Mouse (Mus musculus) neural tube, embryonic 11.5 days (tissue): ENCODE results near the gene Prkar2b. TPM values are rescaled to one million over a fixed set of nuclear protein-coding genes. Genes with fewer than 3 reads are reported as not detected.

Experiments used
- ATAC-seq: fragments of 200-750 bp; cut with Nextera tagmentation; 2 replicates; pipeline ENCODE4 v1.8.0; 2017; ENCODE audit warnings: moderate number of reproducible peaks, mild to moderate bottlenecking, moderate TSS enrichment, moderate library complexity; ENCODE audit not compliant: insufficient read depth, low FRiP score, low TSS enrichment
- DNase-seq: peaks from one replicate; pipeline ENCODE4 v3.0.0-alpha.2; 2015; ENCODE audit warnings: low spot score
- H3K27ac ChIP-seq: fragments of 300-500 bp; sonication (generic); 2 replicates; pipeline ENCODE4 v1.5.1; 2014; ENCODE audit warnings: low read depth, mild to moderate bottlenecking, low read length
- H3K27me3 ChIP-seq: fragments of 300-500 bp; sonication (generic); 2 replicates; pipeline ENCODE4 v1.6.1; 2014; ENCODE audit warnings: mild to moderate bottlenecking, low read length, mixed read lengths; ENCODE audit not compliant: control insufficient read depth, insufficient read depth
- H3K36me3 ChIP-seq: fragments of 300-500 bp; sonication (generic); 2 replicates; pipeline ENCODE4 v1.6.1; 2014; ENCODE audit warnings: mild to moderate bottlenecking, low read length, moderate library complexity, mixed read lengths; ENCODE audit not compliant: control insufficient read depth, insufficient read depth
- H3K4me1 ChIP-seq: fragments of 300-500 bp; sonication (generic); 2 replicates; pipeline ENCODE4 v1.6.1; 2014; ENCODE audit warnings: low read length, mixed read lengths; ENCODE audit not compliant: control insufficient read depth, insufficient read depth
- H3K4me2 ChIP-seq: fragments of 300-500 bp; sonication (generic); 2 replicates; pipeline ENCODE4 v1.6.1; 2014; ENCODE audit warnings: low read depth, mild to moderate bottlenecking, moderate library complexity
- H3K4me3 ChIP-seq: fragments of 300-500 bp; sonication (generic); 2 replicates; pipeline ENCODE4 v1.5.1; 2014; ENCODE audit warnings: low read depth, low read length
- H3K9ac ChIP-seq: fragments of 300-500 bp; sonication (generic); 2 replicates; pipeline ENCODE4 v1.6.1; 2014; ENCODE audit warnings: mild to moderate bottlenecking, low read length
- H3K9me3 ChIP-seq: fragments of 300-500 bp; sonication (generic); 2 replicates; pipeline ENCODE4 v1.6.1; 2016; ENCODE audit warnings: low read length; ENCODE audit not compliant: control insufficient read depth
- WGBS: fragments of 180-500 bp; shearing (Covaris S2); extraction: QIAGEN DNeasy Blood & Tissue Kit; methylation state at CpG from one replicate; pipeline ENCODE4 v1.1.7; 2014; 5-methylcytosine and 5-hydroxymethylcytosine counted together
- polyA plus RNA-seq: library from polyadenylated mRNA; unstranded; fragments of >200 nt; fragmentation: Nextera tagmentation; extraction: Ambion mirVana; gene quantifications from 2 replicates; pipeline ENCODE4 v1.2.1, GENCODE M21; 2014

Prkar2b gene
- polyA plus RNA-seq, 1 experiment from 2014 or later = 57.3 TPM

GRCm38 (mm10) chr12:32095164-32095563, 34.1 kb upstream of the Prkar2b start:
- H3K4me2 ChIP-seq = no peak overlapping the region
- H3K27ac ChIP-seq = no peak overlapping the region
- no peaks in the 10 kb centered on the region for H3K36me3 ChIP-seq
- H3K9ac ChIP-seq = no peak overlapping the region
- H3K4me1 ChIP-seq = no peaks in the 10 kb centered on the region
- ATAC-seq (no peak), DNase-seq (no peak)
- no peak overlapping the region for H3K4me3 ChIP-seq
- H3K9me3 ChIP-seq = no peaks in the 10 kb centered on the region
- WGBS = 86% methylated on average over 1 of the region's 1 CpGs
- H3K27me3 ChIP-seq = no peaks in the 10 kb centered on the region

GRCm38 (mm10) chr12:32092452-32092851, 31.4 kb upstream of the Prkar2b start:
- Histone ChIP-seq H3K9ac (no peak overlapping the region), H3K27ac (no peak overlapping the region), H3K9me3 (no peaks in the 10 kb centered on the region), H3K4me2 (no peak overlapping the region), H3K36me3 (no peaks in the 10 kb centered on the region), H3K27me3 (no peaks in the 10 kb centered on the region), H3K4me3 (no peak overlapping the region), H3K4me1 (no peaks in the 10 kb centered on the region)
- WGBS = 91% methylated on average over 4 of the region's 4 CpGs
- ATAC-seq (no peak), DNase-seq (no peak)

GRCm38 (mm10) chr12:32088566-32088965, 27.5 kb upstream of the Prkar2b start:
- Histone ChIP-seq H3K4me3 (no peak overlapping the region), H3K36me3 (no peaks in the 10 kb centered on the region), H3K27me3 (no peaks in the 10 kb centered on the region), H3K27ac (no peak overlapping the region), H3K9ac (no peak overlapping the region), H3K4me2 (no peak overlapping the region), H3K4me1 (no peaks in the 10 kb centered on the region), H3K9me3 (no peaks in the 10 kb centered on the region)
- ATAC-seq (no peak), DNase-seq (no peak)
- 80% methylated on average over 3 of the region's 3 CpGs for WGBS

GRCm38 (mm10) chr12:32087339-32087738, 26.2 kb upstream of the Prkar2b start:
- no peak overlapping the region for H3K4me2 ChIP-seq
- H3K27ac ChIP-seq = no peak overlapping the region
- no peaks in the 10 kb centered on the region for H3K27me3 ChIP-seq
- DNase-seq (no peak), ATAC-seq (no peak)
- no peaks in the 10 kb centered on the region for H3K9me3 ChIP-seq
- no peak overlapping the region for H3K4me3 ChIP-seq
- H3K9ac ChIP-seq = no peak overlapping the region
- no peaks in the 10 kb centered on the region for H3K36me3 ChIP-seq
- no peaks in the 10 kb centered on the region for H3K4me1 ChIP-seq
- 84% methylated on average over 8 of the region's 8 CpGs for WGBS

- Histone ChIP-seq H3K4me3 (no peak overlapping the region), H3K27ac (no peak overlapping the region), H3K4me2 (no peak overlapping the region), H3K9me3 (no peaks in the 10 kb centered on the region), H3K36me3 (no peaks in the 10 kb centered on the region), H3K9ac (no peak overlapping the region), H3K27me3 (no peaks in the 10 kb centered on the region), H3K4me1 (no peaks in the 10 kb centered on the region)
- ATAC-seq (no peak), DNase-seq (no peak)
- 86% methylated on average over 3 of the region's 3 CpGs for WGBS
Measured at GRCm38 (mm10) chr12:32086874-32087273, 25.8 kb upstream of the Prkar2b start.

GRCm38 (mm10) chr12:32085856-32086255, 24.8 kb upstream of the Prkar2b start:
- Histone ChIP-seq H3K9me3 (no peaks in the 10 kb centered on the region), H3K4me3 (no peak overlapping the region), H3K36me3 (no peaks in the 10 kb centered on the region), H3K27me3 (no peaks in the 10 kb centered on the region), H3K4me2 (no peak overlapping the region), H3K9ac (no peak overlapping the region), H3K27ac (no peak overlapping the region), H3K4me1 (no peaks in the 10 kb centered on the region)
- no peak for DNase-seq
- 62% methylated on average over 3 of the region's 3 CpGs for WGBS
- ATAC-seq = no peak

GRCm38 (mm10) chr12:32085189-32085588, 24.1 kb upstream of the Prkar2b start:
- H3K4me1 ChIP-seq = no peaks in the 10 kb centered on the region
- ATAC-seq = no peak

GRCm38 (mm10) chr12:32084601-32085000, 23.5 kb upstream of the Prkar2b start:
- no peak overlapping the region for H3K27ac ChIP-seq
- H3K4me2 ChIP-seq = no peak overlapping the region
- H3K36me3 ChIP-seq = no peaks in the 10 kb centered on the region
- no peak overlapping the region for H3K9ac ChIP-seq
- no peaks in the 10 kb centered on the region for H3K27me3 ChIP-seq
- DNase-seq (no peak), ATAC-seq (no peak)
- H3K4me3 ChIP-seq = no peak overlapping the region
- no peaks in the 10 kb centered on the region for H3K9me3 ChIP-seq
- H3K4me1 ChIP-seq = no peaks in the 10 kb centered on the region
- 65% methylated on average over 5 of the region's 5 CpGs for WGBS

More at GRCm38 (mm10) chr12:32085189-32085588, 24.1 kb upstream of the Prkar2b start:
- Histone ChIP-seq H3K4me2 (no peak overlapping the region), H3K9ac (no peak overlapping the region), H3K27me3 (no peaks in the 10 kb centered on the region), H3K27ac (no peak overlapping the region), H3K4me3 (no peak overlapping the region), H3K9me3 (no peaks in the 10 kb centered on the region), H3K36me3 (no peaks in the 10 kb centered on the region)
- DNase-seq = no peak

- Histone ChIP-seq H3K27ac (no peak overlapping the region), H3K27me3 (no peaks in the 10 kb centered on the region), H3K4me1 (no peaks in the 10 kb centered on the region), H3K36me3 (no peaks in the 10 kb centered on the region), H3K4me2 (no peak overlapping the region), H3K9ac (no peak overlapping the region), H3K4me3 (no peak overlapping the region), H3K9me3 (no peaks in the 10 kb centered on the region)
- WGBS = 84% methylated on average over 9 of the region's 9 CpGs
- ATAC-seq (no peak), DNase-seq (no peak)
Measured at GRCm38 (mm10) chr12:32080692-32081091, 19.6 kb upstream of the Prkar2b start.
